Mouse (Mus musculus) limb, embryonic 10.5 days (tissue): Measurements from ENCODE around the gene Myh10. TPM values are rescaled to one million over a fixed set of nuclear protein-coding genes. Genes with fewer than 3 reads are reported as not detected.

Experiments used
- DNase-seq: peaks from one replicate; pipeline ENCODE4 v3.0.0-alpha.2; 2017; ENCODE audit warnings: low spot score
- H3K27ac ChIP-seq: fragments of 300-500 bp; sonication (generic); 2 replicates; pipeline ENCODE4 v1.5.1; 2016; ENCODE audit warnings: mild to moderate bottlenecking
- H3K27me3 ChIP-seq: fragments of 300-500 bp; sonication (generic); 2 replicates; pipeline ENCODE4 v1.6.1; 2016; ENCODE audit warnings: low read depth, mild to moderate bottlenecking; ENCODE audit not compliant: poor library complexity, severe bottlenecking
- H3K36me3 ChIP-seq: fragments of 300-500 bp; sonication (generic); 2 replicates; pipeline ENCODE4 v1.6.1; 2016; ENCODE audit warnings: mild to moderate bottlenecking, moderate library complexity
- H3K4me1 ChIP-seq: fragments of 300-500 bp; sonication (generic); 2 replicates; pipeline ENCODE4 v1.6.1; 2016
- H3K4me3 ChIP-seq: fragments of 300-500 bp; sonication (generic); 2 replicates; pipeline ENCODE4 v1.5.1; 2016; ENCODE audit warnings: mild to moderate bottlenecking, moderate library complexity
- H3K9me3 ChIP-seq: fragments of 300-500 bp; sonication (generic); replicated peaks from 2 replicates; pipeline ENCODE4 v1.6.1; 2016; ENCODE audit warnings: mild to moderate bottlenecking
- whole genome bisulfite sequencing: fragments of 180-500 bp; shearing (Covaris S2); methylation state at CpG from one replicate; pipeline ENCODE4 v1.1.7; 2016; 5-methylcytosine and 5-hydroxymethylcytosine counted together
- polyA plus RNA-seq: library from polyadenylated mRNA; unstranded; fragments of >200 nt; fragmentation: Nextera tagmentation; extraction: Ambion mirVana; gene quantifications from 2 replicates; pipeline ENCODE4 v1.2.1, GENCODE M21; 2016

Myh10 gene
- polyA plus RNA-seq, 1 experiment from 2014 or later = 176 TPM

DNA sequence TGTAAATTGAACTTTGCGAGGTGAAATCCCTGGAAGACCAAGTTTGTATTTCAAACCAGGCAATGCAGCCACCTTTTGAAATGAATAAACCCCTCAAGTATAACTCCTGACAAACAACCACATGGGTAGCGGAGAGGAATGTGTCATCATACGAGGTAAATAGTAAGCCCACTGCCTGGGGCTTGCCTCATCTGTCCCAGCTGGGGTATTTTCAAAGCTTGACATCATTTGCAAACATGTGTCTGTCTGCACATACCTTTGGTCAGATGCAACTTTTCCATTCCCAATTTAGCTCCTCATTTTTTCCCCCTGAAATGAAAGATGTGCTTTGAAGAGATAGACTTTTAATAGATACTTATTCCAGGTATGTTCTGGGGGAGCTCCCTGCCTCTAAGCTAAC lies 16.7 kb upstream of the Myh10 start:
- Histone ChIP-seq H3K27ac (no peak overlapping the region), H3K36me3 (no peaks in the 10 kb centered on the region), H3K4me3 (no peak overlapping the region), H3K27me3 (no peaks in the 10 kb centered on the region), H3K4me1 (peaks cover 17% of the 10 kb centered on the region), H3K9me3 (no peaks in the 10 kb centered on the region)
- DNase-seq = no peak
- 80% methylated on average over 3 of the region's 3 CpGs for WGBS

DNA sequence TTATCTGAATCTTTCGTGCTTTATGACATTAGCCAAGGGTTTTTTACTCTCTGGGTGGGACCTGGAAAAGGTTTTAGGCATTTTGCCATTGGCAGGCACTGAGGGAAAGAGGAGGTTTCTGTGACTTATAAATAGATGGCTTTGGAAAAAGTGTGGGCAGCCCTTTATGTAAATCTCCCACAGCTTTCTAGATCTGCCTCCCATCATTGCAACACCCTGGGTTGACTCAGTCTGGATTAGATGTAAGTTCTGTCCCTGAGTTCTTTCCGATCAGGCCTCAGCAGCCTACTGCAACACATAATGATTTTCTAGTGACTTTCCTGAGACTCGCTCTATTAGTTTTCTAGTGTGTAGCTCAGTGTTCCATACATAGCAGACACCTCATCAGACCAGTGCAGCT lies 16.1 kb upstream of the Myh10 start:
- peaks cover 17% of the 10 kb centered on the region for H3K4me1 ChIP-seq
- 82% methylated on average over 3 of the region's 3 CpGs for WGBS
- no peak overlapping the region for H3K27ac ChIP-seq
- DNase-seq = no peak
- H3K9me3 ChIP-seq = no peaks in the 10 kb centered on the region
- no peaks in the 10 kb centered on the region for H3K27me3 ChIP-seq
- H3K36me3 ChIP-seq = no peaks in the 10 kb centered on the region
- H3K4me3 ChIP-seq = no peak overlapping the region

- Histone ChIP-seq H3K27me3 (no peaks in the 10 kb centered on the region), H3K4me1 (peaks cover 8% of the 10 kb centered on the region), H3K36me3 (no peaks in the 10 kb centered on the region), H3K27ac (no peak overlapping the region), H3K9me3 (no peaks in the 10 kb centered on the region), H3K4me3 (no peak overlapping the region)
- WGBS = 69% methylated on average over 3 of the region's 3 CpGs
- DNase-seq = no peak
These were observed 10.0 kb upstream of the Myh10 start for GRCm38 (mm10) chr11:68681254-68681839.

GRCm38 (mm10) chr11:68682136-68682806 lies 9.1 kb upstream of the Myh10 start:
- Histone ChIP-seq H3K4me3 (no peak overlapping the region), H3K36me3 (no peaks in the 10 kb centered on the region), H3K27me3 (no peaks in the 10 kb centered on the region), H3K4me1 (peaks cover 8% of the 10 kb centered on the region), H3K27ac (peak overlapping the region; percentile 36; the same call in 1 of the 2 replicates), H3K9me3 (no peaks in the 10 kb centered on the region)
- no peak for DNase-seq
- WGBS = 82% methylated on average over 8 of the region's 8 CpGs

DNA sequence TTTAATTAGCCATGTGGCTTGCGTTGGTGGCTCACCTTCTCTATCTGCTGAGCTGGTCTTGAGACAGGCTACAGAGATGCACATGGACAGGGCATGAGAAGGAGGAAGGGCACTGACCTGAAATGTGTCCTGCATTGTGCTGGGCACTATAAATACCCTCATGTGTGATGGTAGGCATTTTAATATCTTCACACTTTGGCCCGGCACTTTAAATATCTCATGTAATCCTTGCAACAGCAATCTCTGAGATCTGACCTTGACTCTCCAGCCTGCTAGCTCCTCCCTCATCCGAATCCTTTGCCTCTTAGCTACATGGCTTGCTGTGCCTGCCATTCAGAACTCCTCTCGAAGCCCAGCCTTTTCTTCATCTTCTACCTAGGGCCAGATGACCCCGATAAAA lies 5.4 kb upstream of the Myh10 start:
- H3K4me1 ChIP-seq = peaks cover 14% of the 10 kb centered on the region
- no peak overlapping the region for H3K4me3 ChIP-seq
- WGBS = 90% methylated on average over 5 of the region's 5 CpGs
- H3K27ac ChIP-seq = no peak overlapping the region
- no peaks in the 10 kb centered on the region for H3K27me3 ChIP-seq
- DNase-seq = no peak
- no peaks in the 10 kb centered on the region for H3K9me3 ChIP-seq
- no peaks in the 10 kb centered on the region for H3K36me3 ChIP-seq

DNA sequence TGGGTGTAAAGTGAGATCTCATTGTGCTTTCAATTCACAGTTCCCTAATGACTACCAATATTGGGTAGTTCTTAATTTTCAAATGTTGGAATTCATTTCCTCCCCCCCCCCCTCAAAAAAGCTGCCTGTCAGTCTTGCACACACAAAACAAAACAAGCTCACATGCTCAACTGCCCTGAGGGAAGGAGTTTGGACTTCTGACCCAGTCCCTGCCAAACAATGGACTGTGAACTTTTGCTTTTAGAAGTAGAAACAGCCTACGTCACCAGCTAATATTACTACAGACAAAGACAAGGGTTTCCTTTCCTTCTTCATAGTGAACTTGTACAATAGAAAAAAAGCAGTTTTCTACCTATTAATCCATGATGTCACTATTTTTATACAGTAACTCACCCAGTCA lies 2.1 kb upstream of the Myh10 start:
- H3K4me1 ChIP-seq = peaks cover 22% of the 10 kb centered on the region
- H3K4me3 ChIP-seq = no peak overlapping the region
- no peak overlapping the region for H3K27ac ChIP-seq
- no peak for DNase-seq
- no peaks in the 10 kb centered on the region for H3K27me3 ChIP-seq
- no peaks in the 10 kb centered on the region for H3K36me3 ChIP-seq
- 80% methylated on average over 1 of the region's 1 CpGs for WGBS
- H3K9me3 ChIP-seq = no peaks in the 10 kb centered on the region

DNA sequence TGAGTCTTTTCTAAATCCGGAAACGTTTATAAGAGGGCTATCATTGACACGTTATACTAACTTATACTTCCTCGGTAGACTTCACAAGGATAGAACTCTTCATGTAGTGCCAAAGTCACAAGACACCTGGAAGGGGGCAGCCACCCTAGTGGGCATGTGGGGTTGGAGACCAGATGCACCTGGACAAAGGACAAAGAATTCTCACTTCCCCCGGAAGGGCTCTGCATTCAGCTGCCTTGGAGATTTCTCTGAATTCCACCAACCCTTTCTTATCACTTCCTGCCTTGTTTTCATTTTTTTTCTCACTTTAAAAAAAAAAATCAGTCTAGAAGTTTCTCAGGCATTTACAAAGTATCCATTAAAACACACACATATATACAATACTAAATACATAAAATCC lies 894 bp upstream of the Myh10 start:
- 78% methylated on average over 5 of the region's 5 CpGs for WGBS
- Histone ChIP-seq H3K4me3 (no peak overlapping the region), H3K36me3 (0 out of 2 replicates have a peak, but pooled peaks cover 3% of the 10 kb centered on the region), H3K27me3 (no peaks in the 10 kb centered on the region), H3K27ac (no peak overlapping the region), H3K4me1 (peaks cover 29% of the 10 kb centered on the region), H3K9me3 (no peaks in the 10 kb centered on the region)
- no peak for DNase-seq

- WGBS = under 1% methylated on average over 34 of the region's 34 CpGs
- DNase-seq = no peak
These were observed 792 bp downstream of the Myh10 start for GRCm38 (mm10) chr11:68692010-68692692.

GRCm38 (mm10) chr11:68692693-68693446 lies 1.5 kb downstream of the Myh10 start:
- under 1% methylated on average over 43 of the region's 43 CpGs for whole genome bisulfite sequencing
- H3K36me3 ChIP-seq = peaks cover 13% of the 10 kb centered on the region
- H3K4me1 ChIP-seq = peaks cover 29% of the 10 kb centered on the region
- no peaks in the 10 kb centered on the region for H3K9me3 ChIP-seq
- peak overlapping the region; percentile 98 for H3K27ac ChIP-seq
- no peaks in the 10 kb centered on the region for H3K27me3 ChIP-seq
- H3K4me3 ChIP-seq = peak overlapping the region; percentile 75
- peak; percentile 82 for DNase-seq

More at GRCm38 (mm10) chr11:68692010-68692692, 792 bp downstream of the Myh10 start:
- no peaks in the 10 kb centered on the region for H3K9me3 ChIP-seq
- H3K27ac ChIP-seq = peak overlapping the region; percentile 98
- no peaks in the 10 kb centered on the region for H3K27me3 ChIP-seq
- peaks cover 29% of the 10 kb centered on the region for H3K4me1 ChIP-seq
- peak overlapping the region; percentile 75 for H3K4me3 ChIP-seq
- H3K36me3 ChIP-seq = peaks cover 8% of the 10 kb centered on the region

GRCm38 (mm10) chr11:68693447-68694040 lies 2.2 kb downstream of the Myh10 start:
- no peaks in the 10 kb centered on the region for H3K9me3 ChIP-seq
- H3K4me1 ChIP-seq = peaks cover 29% of the 10 kb centered on the region
- H3K27me3 ChIP-seq = no peaks in the 10 kb centered on the region
- H3K36me3 ChIP-seq = peaks cover 19% of the 10 kb centered on the region
- peak overlapping the region; percentile 98 for H3K27ac ChIP-seq
- 41% methylated on average over 10 of the region's 10 CpGs for WGBS
- H3K4me3 ChIP-seq = peak overlapping the region; percentile 75
- no peak for DNase-seq

- Histone ChIP-seq H3K27me3 (no peaks in the 10 kb centered on the region), H3K4me1 (no peaks in the 10 kb centered on the region), H3K9me3 (no peaks in the 10 kb centered on the region), H3K4me3 (no peak overlapping the region), H3K36me3 (peaks cover 99% of the 10 kb centered on the region), H3K27ac (no peak overlapping the region)
- 91% methylated on average over 6 of the region's 6 CpGs for WGBS
- no peak for DNase-seq
These were observed 11.0 kb downstream of the Myh10 start for GRCm38 (mm10) chr11:68702370-68702769.

DNA sequence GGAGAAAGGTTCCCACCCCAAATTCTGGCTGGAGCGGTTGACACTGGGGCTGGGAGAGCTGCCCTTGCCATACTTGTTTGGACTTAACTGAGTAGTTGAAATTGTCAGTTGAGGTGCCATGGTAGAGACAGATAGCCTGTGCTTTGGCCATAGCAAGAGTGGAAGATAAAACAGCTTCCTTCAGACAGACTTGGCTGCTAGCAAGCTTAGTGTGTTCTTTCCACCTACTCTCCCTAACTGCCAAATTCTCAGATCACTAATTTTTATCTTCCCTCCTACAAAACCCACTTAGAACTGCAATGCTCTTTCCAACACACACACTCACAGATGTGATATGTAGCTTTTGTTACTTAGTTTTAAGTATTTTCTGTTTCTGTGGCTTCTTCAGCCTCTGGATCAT lies 12.0 kb downstream of the Myh10 start:
- 98% methylated on average over 1 of the region's 1 CpGs for WGBS
- no peaks in the 10 kb centered on the region for H3K9me3 ChIP-seq
- no peaks in the 10 kb centered on the region for H3K27me3 ChIP-seq
- no peaks in the 10 kb centered on the region for H3K4me1 ChIP-seq
- peaks cover 98% of the 10 kb centered on the region for H3K36me3 ChIP-seq
- no peak overlapping the region for H3K4me3 ChIP-seq
- no peak overlapping the region for H3K27ac ChIP-seq
- no peak for DNase-seq
